In the genomic region with DNA sequence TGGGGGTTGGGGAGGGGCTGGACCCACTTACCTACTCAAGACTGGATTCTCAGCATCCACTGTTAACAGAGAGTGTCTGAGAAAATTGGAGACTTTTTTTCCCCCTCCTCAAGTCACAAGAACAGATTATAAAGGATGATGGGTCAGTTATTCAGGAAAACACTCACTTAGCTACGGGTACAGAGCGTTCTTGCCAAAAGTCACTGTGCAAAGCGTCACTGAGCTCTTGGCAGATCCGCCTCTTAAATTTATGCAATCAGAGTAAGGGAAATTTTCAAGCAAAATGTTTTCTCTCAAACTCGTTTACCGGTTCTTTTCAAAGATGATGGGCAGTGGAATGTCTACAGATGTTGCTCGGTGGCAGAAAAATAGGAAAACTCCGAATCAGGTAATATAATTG, we compare ENCODE assay signal across 26 mouse cellular contexts. TPM values are rescaled to one million over a fixed set of nuclear protein-coding genes. Genes with fewer than 3 reads are reported as not detected.
DNase-seq lines count a peak whose midpoint lies in the region; ATAC-seq and TF ChIP-seq lines count a peak whose summit lies in the region.
"Had no signal": no experiment of that assay in that cellular context is flagged by ENCODE, and none has a peak within 500 bp of the region (broad histone marks: within the 10 kb centered on the region; RNA-seq: fewer than 3 reads in every experiment).

No protein-coding gene starts in this region.

- H3K9me3 ChIP-seq in liver, embryonic 11.5 days (ENCODE audit: control insufficient read depth, low read length) = no peaks in the 10 kb centered on the region
- no peaks in the 10 kb centered on the region for H3K9me3 ChIP-seq in lung, embryonic 15.5 days
- H3K9me3 ChIP-seq: forebrain, embryonic 12.5 days; hindbrain, embryonic 12.5 days; kidney, embryonic 15.5 days; limb, embryonic 15.5 days had no signal

- no peaks in the 10 kb centered on the region for H3K79me2 ChIP-seq in liver, adult 2 months (ENCODE audit: control insufficient read depth, insufficient read depth, low read length)

- WGBS in liver, adult 2 months = 80% methylated on average over 8 of the region's 8 CpGs
- 83% methylated on average over 8 of the region's 8 CpGs for WGBS in liver, embryonic 11.5 days
- WGBS in lung, embryonic 15.5 days = 61% methylated on average over 8 of the region's 8 CpGs

- H3K27ac ChIP-seq in liver, adult 2 months (replicated peaks; ENCODE audit: insufficient read depth, low read depth, low read length) = no peak overlapping the region
- no peak overlapping the region for H3K27ac ChIP-seq in liver, embryonic 11.5 days (ENCODE audit: low read depth, low read length)
- H3K27ac ChIP-seq in lung, embryonic 15.5 days = no peak overlapping the region
- H3K27ac ChIP-seq: embryonic facial prominence, embryonic 13.5 days; forebrain, embryonic 12.5 days; hindbrain, embryonic 12.5 days; kidney, embryonic 15.5 days; left cerebral cortex, adult 2 months; limb, embryonic 15.5 days had no signal

- no peak for TF ChIP-seq CTCF in liver, adult 2 months (IDR thresholded peaks at IDR 0.05; ENCODE audit: low read depth, low read length)

- no peak overlapping the region for H3K4me2 ChIP-seq in liver, embryonic 11.5 days
- H3K4me2 ChIP-seq in lung, embryonic 15.5 days = no peak overlapping the region
- H3K4me2 ChIP-seq: embryonic facial prominence, embryonic 13.5 days; forebrain, embryonic 12.5 days; hindbrain, embryonic 12.5 days; kidney, embryonic 15.5 days; limb, embryonic 15.5 days had no signal

- no peak overlapping the region for H3K9ac ChIP-seq in liver, adult 2 months (ENCODE audit: low read depth, low read length)
- no peak overlapping the region for H3K9ac ChIP-seq in liver, embryonic 11.5 days (ENCODE audit: low read depth, low read length)
- H3K9ac ChIP-seq in lung, embryonic 15.5 days = no peak overlapping the region
- H3K9ac ChIP-seq: embryonic facial prominence, embryonic 13.5 days; forebrain, embryonic 12.5 days; hindbrain, embryonic 12.5 days; kidney, embryonic 15.5 days; limb, embryonic 15.5 days had no signal

- no peaks in the 10 kb centered on the region for H3K36me3 ChIP-seq in liver, adult 2 months (ENCODE audit: control insufficient read depth, insufficient read depth, low read length)
- H3K36me3 ChIP-seq in liver, embryonic 11.5 days (ENCODE audit: control insufficient read depth, insufficient read depth, low read length) = no peaks in the 10 kb centered on the region
- H3K36me3 ChIP-seq in lung, embryonic 15.5 days = no peaks in the 10 kb centered on the region
- H3K36me3 ChIP-seq: embryonic facial prominence, embryonic 13.5 days; forebrain, embryonic 12.5 days; hindbrain, embryonic 12.5 days; kidney, embryonic 15.5 days; limb, embryonic 15.5 days had no signal

- no peak for ATAC-seq in liver, embryonic 11.5 days (replicated peaks; ENCODE audit: low FRiP score)
- ATAC-seq in lung, embryonic 15.5 days (ENCODE audit: borderline replicate concordance, extremely low read depth, low FRiP score, low TSS enrichment) = peak; percentile 39; the same call in 1 of the 2 replicates

- no peaks in the 10 kb centered on the region for H3K4me1 ChIP-seq in liver, adult 2 months (ENCODE audit: control insufficient read depth, insufficient read depth, low read length)
- H3K4me1 ChIP-seq in liver, embryonic 11.5 days (replicated peaks; ENCODE audit: control insufficient read depth, insufficient read depth, low read length) = no peaks in the 10 kb centered on the region
- no peaks in the 10 kb centered on the region for H3K4me1 ChIP-seq in lung, embryonic 15.5 days
- H3K4me1 ChIP-seq: embryonic facial prominence, embryonic 13.5 days; forebrain, embryonic 12.5 days; hindbrain, embryonic 12.5 days; kidney, embryonic 15.5 days; limb, embryonic 15.5 days; megakaryocyte, embryonic 14.5 days had no signal

- no peak for TF ChIP-seq POLR2A in liver, adult 2 months (IDR thresholded peaks at IDR 0.05; ENCODE audit: extremely low read depth, insufficient read depth, low read length)

- H3K27me3 ChIP-seq in liver, adult 2 months (ENCODE audit: control insufficient read depth, insufficient read depth, low read length) = no peaks in the 10 kb centered on the region
- H3K27me3 ChIP-seq in liver, embryonic 11.5 days (replicated peaks; ENCODE audit: control insufficient read depth, insufficient read depth, low read length) = no peaks in the 10 kb centered on the region
- H3K27me3 ChIP-seq in lung, embryonic 15.5 days = no peaks in the 10 kb centered on the region
- H3K27me3 ChIP-seq: embryonic facial prominence, embryonic 13.5 days; forebrain, embryonic 12.5 days; hindbrain, embryonic 12.5 days; kidney, embryonic 15.5 days; limb, embryonic 15.5 days had no signal

- no peak overlapping the region for H3K4me3 ChIP-seq in liver, adult 2 months (ENCODE audit: insufficient read depth, low read depth, low read length)
- H3K4me3 ChIP-seq in liver, embryonic 11.5 days (ENCODE audit: low read depth, low read length) = no peak overlapping the region
- H3K4me3 ChIP-seq in lung, embryonic 15.5 days = no peak overlapping the region
- H3K4me3 ChIP-seq: embryonic facial prominence, embryonic 13.5 days; erythroblast, embryonic 14.5 days; forebrain, embryonic 12.5 days; hindbrain, embryonic 12.5 days; kidney, embryonic 15.5 days; left cerebral cortex, adult 2 months; limb, embryonic 15.5 days; megakaryocyte, embryonic 14.5 days had no signal

- DNase-seq in adrenal gland, postnatal 10 days = peak; percentile 12
- DNase-seq in adrenal gland, postnatal 25 days = no peak
- DNase-seq in liver, adult 2 months (ENCODE audit: extremely low read depth, low read depth, low spot score) = peak; percentile 17
- no peak for DNase-seq in liver, embryonic 11.5 days (ENCODE audit: low spot score)
- peak; percentile 63 for DNase-seq in lung, postnatal 36 days
- DNase-seq in layer of hippocampus, adult 18-20 months (ENCODE audit: low spot score in 2 of 2) = no peak
- DNase-seq: cerebellum, adult 2 months; cerebellum, postnatal 36 days; embryo, embryonic 11 days; gastrocnemius, postnatal 10 days; kidney, adult 11 months; kidney, postnatal 4 days; left cerebral cortex, postnatal 4 days; midbrain, embryonic 14.5 days; right cerebral cortex, postnatal 14 days; thymus, adult 18-20 months; thymus, postnatal 36 days had no signal

RNA-seq across cellular contexts. Expression of gene Enpp5, which starts 35.8 kb away (rescaled TPM):
- total RNA-seq in adrenal gland, postnatal 10 days (2021) = 10 to 100 TPM; 20.7 to 25.3 TPM
- 34.1 and 38.6 TPM in 2 replicates for total RNA-seq in adrenal gland, postnatal 25 days (2021)
- total RNA-seq in liver, adult 2 months (2014; rRNA removed) = 19.7 and 23.5 TPM in 2 replicates
- 9.1 and 9.4 TPM in 2 replicates for polyA plus RNA-seq in liver, adult 2 months (2012; rRNA removed)
- polyA plus RNA-seq in liver, embryonic 11.5 days (2014; fragmentation: Nextera tagmentation; extraction: Ambion mirVana) = 5.9 and 6.2 TPM in 2 replicates
- polyA plus RNA-seq in lung, embryonic 15.5 days (2015; fragmentation: Nextera tagmentation; extraction: Ambion mirVana) = 21.9 and 25.3 TPM in 2 replicates
- 100 to 1,000 TPM; 162 to 167 TPM for total RNA-seq in layer of hippocampus, adult 18-20 months (2021)

Comparison
In these comparisons a context has a peak if more than half of its experiments do, and no peak if none do; other contexts are left out.
1. DNase-seq: peak in adrenal gland, postnatal 10 days (single experiment), liver, adult 2 months (single experiment) and lung, postnatal 36 days (single experiment); none in adrenal gland, postnatal 25 days (single experiment), liver, embryonic 11.5 days (single experiment) and layer of hippocampus, adult 18-20 months (0 of 2).